Mouse (Mus musculus): ENCODE results near the gene Slc2a3. TPM values are rescaled to one million over a fixed set of nuclear protein-coding genes. Genes with fewer than 3 reads are reported as not detected.

Gene Slc2a3
- polyA plus RNA-seq, 1 experiment, result 36.3 TPM

- TF ChIP-seq POLR2A (IDR thresholded peaks at IDR 0.05; ENCODE audit: borderline replicate concordance, extremely low read depth, insufficient read depth, insufficient read length, poor library complexity, severe bottlenecking) (no peak), CTCF (IDR thresholded peaks at IDR 0.05; ENCODE audit: borderline replicate concordance, extremely low read depth, insufficient read depth, insufficient read length) (no peak)
- peak; percentile 23 for DNase-seq (ENCODE audit: low read depth)
These were observed 19.6 kb upstream of the Slc2a3 start for GRCm38 (mm10) chr6:122820799-122821650.

DNA sequence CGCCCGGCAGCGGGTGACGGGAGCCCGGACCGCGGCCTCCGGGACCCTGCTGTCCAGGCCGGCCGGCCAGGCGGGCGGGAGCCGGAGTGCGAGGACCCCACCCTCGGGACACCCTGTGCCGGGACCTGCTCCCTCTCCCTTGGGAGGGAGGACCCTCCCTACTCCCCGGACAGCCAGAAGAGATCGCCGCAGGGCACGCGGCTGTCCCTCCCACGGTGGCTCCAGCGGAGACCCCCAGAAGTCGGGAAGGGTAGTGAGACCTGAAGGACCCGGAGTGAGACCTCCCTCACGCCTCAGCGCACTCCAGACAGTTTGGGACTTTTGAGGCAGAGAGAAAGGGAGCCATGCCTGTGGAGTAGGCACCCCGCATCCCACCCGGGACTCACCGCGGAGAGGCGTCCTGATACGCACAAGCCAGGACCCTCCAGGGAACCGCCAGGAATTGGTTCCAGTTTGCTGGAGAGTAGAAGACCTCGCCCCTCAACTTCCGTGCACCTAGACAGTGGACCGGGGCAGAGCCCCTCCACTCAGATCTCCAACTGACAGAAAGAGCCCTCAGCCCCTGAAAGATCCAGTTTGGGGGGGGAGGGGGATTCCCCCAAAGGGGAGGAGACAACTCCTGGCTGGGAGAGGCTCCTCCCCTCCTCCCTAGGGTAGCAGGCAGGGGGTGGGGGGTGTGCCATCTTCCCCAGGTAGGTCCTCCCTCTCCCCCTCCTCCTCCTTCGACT, 18.8 kb upstream of the Slc2a3 start:
- DNase-seq (ENCODE audit: low read depth), result peak; percentile 51
- TF ChIP-seq CTCF (IDR thresholded peaks at IDR 0.05; ENCODE audit: borderline replicate concordance, extremely low read depth, insufficient read depth, insufficient read length), result no peak
- TF ChIP-seq POLR2A (IDR thresholded peaks at IDR 0.05; ENCODE audit: borderline replicate concordance, extremely low read depth, insufficient read depth, insufficient read length, poor library complexity, severe bottlenecking), result no peak

GRCm38 (mm10) chr6:122819306-122820070, 18.0 kb upstream of the Slc2a3 start, which contains the start of gene Foxj2:
Foxj2 (plus strand) TSS chr6:122819914.
- DNase-seq (ENCODE audit: low read depth), result peak; percentile 63
- TF ChIP-seq POLR2A (IDR thresholded peaks at IDR 0.05; ENCODE audit: borderline replicate concordance, extremely low read depth, insufficient read depth, insufficient read length, poor library complexity, severe bottlenecking), result peak; percentile 55; the same call in 1 of the 2 replicates
- TF ChIP-seq CTCF (IDR thresholded peaks at IDR 0.05; ENCODE audit: borderline replicate concordance, extremely low read depth, insufficient read depth, insufficient read length), result no peak

- TF ChIP-seq POLR2A (IDR thresholded peaks at IDR 0.05; ENCODE audit: borderline replicate concordance, extremely low read depth, insufficient read depth, insufficient read length, poor library complexity, severe bottlenecking) (no peak), CTCF (IDR thresholded peaks at IDR 0.05; ENCODE audit: borderline replicate concordance, extremely low read depth, insufficient read depth, insufficient read length) (no peak)
- no peak for DNase-seq (ENCODE audit: low read depth)
These were observed 12.2 kb upstream of the Slc2a3 start for GRCm38 (mm10) chr6:122813640-122814039.

DNA sequence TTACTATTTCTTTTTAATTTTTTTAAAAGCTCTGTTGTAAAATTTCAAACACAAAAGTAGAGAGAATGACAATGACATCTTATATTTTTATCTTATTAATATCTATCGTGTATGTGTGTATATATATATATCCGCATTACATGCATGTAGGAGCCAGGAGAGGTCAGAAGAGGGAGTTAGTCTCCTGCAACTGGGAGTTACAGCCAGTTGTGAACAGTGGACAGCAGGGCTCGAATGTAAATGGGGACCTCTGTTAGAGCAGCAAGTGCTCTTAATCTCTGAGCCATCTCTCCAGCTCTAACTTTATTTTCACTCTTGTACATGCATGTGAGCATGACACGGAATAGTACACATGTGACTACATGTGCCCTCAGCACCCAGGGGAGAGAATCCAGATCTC, 11.3 kb upstream of the Slc2a3 start:
- TF ChIP-seq POLR2A (IDR thresholded peaks at IDR 0.05; ENCODE audit: borderline replicate concordance, extremely low read depth, insufficient read depth, insufficient read length, poor library complexity, severe bottlenecking) (no peak), CTCF (IDR thresholded peaks at IDR 0.05; ENCODE audit: borderline replicate concordance, extremely low read depth, insufficient read depth, insufficient read length) (no peak)
- no peak for DNase-seq (ENCODE audit: low read depth)

GRCm38 (mm10) chr6:122811771-122812600, 10.5 kb upstream of the Slc2a3 start:
- peak; percentile 83 for DNase-seq (ENCODE audit: low read depth)
- TF ChIP-seq POLR2A (IDR thresholded peaks at IDR 0.05; ENCODE audit: borderline replicate concordance, extremely low read depth, insufficient read depth, insufficient read length, poor library complexity, severe bottlenecking), result no peak
- TF ChIP-seq CTCF (IDR thresholded peaks at IDR 0.05; ENCODE audit: borderline replicate concordance, extremely low read depth, insufficient read depth, insufficient read length), result no peak

GRCm38 (mm10) chr6:122811280-122811652, 9.8 kb upstream of the Slc2a3 start:
- DNase-seq (ENCODE audit: low read depth), result peak; percentile 95
- TF ChIP-seq CTCF (IDR thresholded peaks at IDR 0.05; ENCODE audit: borderline replicate concordance, extremely low read depth, insufficient read depth, insufficient read length) (no peak), POLR2A (IDR thresholded peaks at IDR 0.05; ENCODE audit: borderline replicate concordance, extremely low read depth, insufficient read depth, insufficient read length, poor library complexity, severe bottlenecking) (peak; percentile 54)

DNA sequence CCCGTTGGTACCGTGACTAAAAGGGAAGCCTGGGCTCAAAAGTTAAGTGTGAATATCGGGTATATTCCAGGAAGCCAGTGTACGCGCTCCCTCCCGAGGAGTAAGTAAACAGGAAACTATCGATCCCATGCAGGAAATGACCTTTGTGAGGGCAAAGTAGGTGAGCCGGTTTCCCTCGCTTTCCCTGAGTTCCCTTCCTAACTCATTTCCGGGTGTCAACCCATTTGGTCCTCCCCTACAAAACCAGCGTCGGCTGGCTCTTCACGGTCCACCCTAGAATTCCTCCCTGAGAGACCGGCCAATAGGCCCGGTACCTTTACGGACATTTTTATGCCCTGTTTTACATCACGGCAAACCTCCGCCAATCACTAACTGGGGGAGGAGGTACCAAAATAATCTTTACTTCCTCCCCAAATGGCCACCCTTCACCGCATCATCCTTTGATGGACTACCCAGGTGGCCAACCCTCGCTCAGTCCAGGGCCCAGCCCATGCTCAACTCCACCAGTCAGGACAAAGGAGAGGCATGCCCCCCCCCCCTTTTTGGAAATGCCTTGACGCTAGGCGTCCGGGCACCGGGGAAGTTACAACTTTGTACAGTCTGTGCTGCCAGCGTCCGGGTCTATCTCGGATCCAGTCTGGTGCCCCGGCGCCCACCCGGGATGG, 9.3 kb upstream of the Slc2a3 start:
- peak; percentile 100 for DNase-seq (ENCODE audit: low read depth)
- TF ChIP-seq POLR2A (IDR thresholded peaks at IDR 0.05; ENCODE audit: borderline replicate concordance, extremely low read depth, insufficient read depth, insufficient read length, poor library complexity, severe bottlenecking), result peak; percentile 32; the same call in 1 of the 2 replicates
- TF ChIP-seq CTCF (IDR thresholded peaks at IDR 0.05; ENCODE audit: borderline replicate concordance, extremely low read depth, insufficient read depth, insufficient read length), result no peak

GRCm38 (mm10) chr6:122810022-122810614, 8.7 kb upstream of the Slc2a3 start:
- DNase-seq (ENCODE audit: low read depth), result no peak
- no peak for TF ChIP-seq POLR2A (IDR thresholded peaks at IDR 0.05; ENCODE audit: borderline replicate concordance, extremely low read depth, insufficient read depth, insufficient read length, poor library complexity, severe bottlenecking)
- no peak for TF ChIP-seq CTCF (IDR thresholded peaks at IDR 0.05; ENCODE audit: borderline replicate concordance, extremely low read depth, insufficient read depth, insufficient read length)

Data from brain, embryonic 14.5 days (tissue).